Comparison of ENCODE assay signal across 8 mouse cellular contexts in genomic region chr4:152130771-152131653, GRCm38 (mm10). TPM values are rescaled to one million over a fixed set of nuclear protein-coding genes. Genes with fewer than 3 reads are reported as not detected.
A peak's percentile ranks its signal among the peaks of the same experiment; 100 is the strongest.
DNase-seq lines count a peak whose midpoint lies in the region; ATAC-seq and TF ChIP-seq lines count a peak whose summit lies in the region.

No protein-coding gene starts in this region.

- no peak for TF ChIP-seq POLR2A in cerebellum, adult 2 months (IDR thresholded peaks at IDR 0.05; ENCODE audit: borderline replicate concordance, insufficient read depth, low read length)

- H3K4me2 ChIP-seq in embryonic facial prominence, embryonic 14.5 days (ENCODE audit: low read depth, low read length), result peak overlapping the region; percentile 74
- peak overlapping the region; percentile 68 for H3K4me2 ChIP-seq in heart, embryonic 16.5 days (ENCODE audit: low read depth, low read length)
- H3K4me2 ChIP-seq in kidney, postnatal 0 days (ENCODE audit: low read length), result peak overlapping the region; percentile 66

- H3K27ac ChIP-seq in cerebellum, adult 2 months (ENCODE audit: insufficient read depth, low read length), result no peak overlapping the region
- H3K27ac ChIP-seq in embryonic facial prominence, embryonic 14.5 days (replicated peaks; ENCODE audit: low read depth, low read length), result peak overlapping the region; percentile 55; the same call in 1 of the 2 replicates
- no peak overlapping the region for H3K27ac ChIP-seq in heart, embryonic 16.5 days (ENCODE audit: low read length)
- peak overlapping the region; percentile 84 for H3K27ac ChIP-seq in kidney, postnatal 0 days

- WGBS in cerebellum, adult 2 months, result 1% methylated on average over 74 of the region's 85 CpGs
- 0% methylated on average over 16 of the region's 85 CpGs for WGBS in embryonic facial prominence, embryonic 14.5 days
- WGBS in heart, embryonic 16.5 days, result under 1% methylated on average over 85 of the region's 85 CpGs
- under 1% methylated on average over 64 of the region's 85 CpGs for WGBS in kidney, postnatal 0 days

- DNase-seq in cerebellum, adult 2 months, result peak; percentile 33 to 41
- no peak for DNase-seq in cerebellum, adult 8-10 months
- peak; percentile 70 for DNase-seq in embryonic facial prominence, embryonic 14.5 days (ENCODE audit: low spot score)
- peak; percentile 71 for DNase-seq in kidney, postnatal 0 days (ENCODE audit: low spot score)
- peak; percentile 49 for DNase-seq in lung, postnatal 25 days (ENCODE audit: low spot score)
- peak; percentile 55 for DNase-seq in right cerebral cortex, postnatal 4 days

- peak; percentile 67 for ATAC-seq in CD4-positive, CD25-positive, alpha-beta regulatory T cell, adult 4 months
- peak; percentile 75 for ATAC-seq in embryonic facial prominence, embryonic 14.5 days (ENCODE audit: low read depth)
- peak; percentile 65 for ATAC-seq in heart, embryonic 16.5 days (replicated peaks; ENCODE audit: extremely low read depth, insufficient read depth, low FRiP score)
- ATAC-seq in kidney, postnatal 0 days (replicated peaks; ENCODE audit: low FRiP score, low read depth), result peak; percentile 58

- no peaks in the 10 kb centered on the region for H3K36me3 ChIP-seq in embryonic facial prominence, embryonic 14.5 days (ENCODE audit: control insufficient read depth, insufficient read depth, low read length)
- H3K36me3 ChIP-seq in heart, embryonic 16.5 days (ENCODE audit: control insufficient read depth, insufficient read depth), result no peaks in the 10 kb centered on the region
- H3K36me3 ChIP-seq in kidney, postnatal 0 days (ENCODE audit: insufficient read depth, low read length), result no peaks in the 10 kb centered on the region

- H3K9me3 ChIP-seq in embryonic facial prominence, embryonic 14.5 days (ENCODE audit: control insufficient read depth, low read length), result no peaks in the 10 kb centered on the region
- H3K9me3 ChIP-seq in heart, embryonic 16.5 days (replicated peaks; ENCODE audit: control insufficient read depth, low read length), result no peaks in the 10 kb centered on the region
- no peaks in the 10 kb centered on the region for H3K9me3 ChIP-seq in kidney, postnatal 0 days (replicated peaks; ENCODE audit: low read length)

- H3K4me3 ChIP-seq in cerebellum, adult 2 months (replicated peaks; ENCODE audit: insufficient read depth, low read depth, low read length), result no peak overlapping the region
- peak overlapping the region; percentile 43 for H3K4me3 ChIP-seq in embryonic facial prominence, embryonic 14.5 days (ENCODE audit: low read depth, low read length)
- H3K4me3 ChIP-seq in heart, embryonic 16.5 days (ENCODE audit: low read length), result peak overlapping the region; percentile 46
- peak overlapping the region; percentile 37 for H3K4me3 ChIP-seq in kidney, postnatal 0 days (replicated peaks; ENCODE audit: low read depth, low read length)

- H3K9ac ChIP-seq in embryonic facial prominence, embryonic 14.5 days (ENCODE audit: low read depth, low read length), result peak overlapping the region; percentile 59
- 0 out of 2 replicates have a peak overlapping the region, but pooled peaks have one; percentile 0 for H3K9ac ChIP-seq in heart, embryonic 16.5 days (ENCODE audit: low read length)
- peak overlapping the region; percentile 53 for H3K9ac ChIP-seq in kidney, postnatal 0 days (ENCODE audit: low read depth, low read length)

- peaks cover 3% of the 10 kb centered on the region; the same call in 1 of the 2 replicates for H3K27me3 ChIP-seq in cerebellum, adult 2 months (ENCODE audit: control insufficient read depth, insufficient read depth, low read length)
- peaks cover 85% of the 10 kb centered on the region for H3K27me3 ChIP-seq in embryonic facial prominence, embryonic 14.5 days (replicated peaks; ENCODE audit: control insufficient read depth, insufficient read depth, low read length)
- peaks cover 77% of the 10 kb centered on the region for H3K27me3 ChIP-seq in heart, embryonic 16.5 days (ENCODE audit: control insufficient read depth, insufficient read depth, low read length)
- H3K27me3 ChIP-seq in kidney, postnatal 0 days (ENCODE audit: insufficient read depth, low read length), result peaks cover 28% of the 10 kb centered on the region

- TF ChIP-seq CTCF in cerebellum, adult 2 months (IDR thresholded peaks at IDR 0.05; ENCODE audit: borderline replicate concordance, insufficient read depth, low read depth, low read length), result no peak
- peak; percentile 57 for TF ChIP-seq CTCF in kidney, postnatal 0 days (IDR thresholded peaks at IDR 0.05; ENCODE audit: low read depth)

- peaks cover 7% of the 10 kb centered on the region for H3K4me1 ChIP-seq in cerebellum, adult 2 months (ENCODE audit: control insufficient read depth, insufficient read depth, low read length)
- peaks cover 19% of the 10 kb centered on the region for H3K4me1 ChIP-seq in embryonic facial prominence, embryonic 14.5 days (ENCODE audit: control insufficient read depth, insufficient read depth, low read length)
- H3K4me1 ChIP-seq in heart, embryonic 16.5 days (ENCODE audit: control insufficient read depth, insufficient read depth, low read length), result peaks cover 13% of the 10 kb centered on the region
- H3K4me1 ChIP-seq in kidney, postnatal 0 days (replicated peaks; ENCODE audit: insufficient read depth, low read length), result peaks cover 27% of the 10 kb centered on the region; the same call in 1 of the 2 replicates

RNA-seq across cellular contexts. Expression of gene Tnfrsf25, which starts 15.3 kb away (rescaled TPM):
- polyA plus RNA-seq in cerebellum, adult 2 months (2012; rRNA removed), result 1.2 and 1.4 TPM in 2 replicates
- 100 to 1,000 TPM; 125 to 170 TPM for polyA plus RNA-seq in CD4-positive, CD25-positive, alpha-beta regulatory T cell, adult 4 months (2017; shearing (Covaris generic))
- 0.65 and 1.4 TPM in 2 replicates for polyA plus RNA-seq in embryonic facial prominence, embryonic 14.5 days (2014; fragmentation: Nextera tagmentation; extraction: Ambion mirVana)
- polyA plus RNA-seq in heart, embryonic 16.5 days (2015; fragmentation: Nextera tagmentation; extraction: Ambion mirVana), result 0.77 and 1.4 TPM in 2 replicates
- polyA plus RNA-seq in kidney, postnatal 0 days (2015; fragmentation: Nextera tagmentation; extraction: Ambion mirVana), result 0.68 and 0.83 TPM in 2 replicates

RNA-seq across cellular contexts. Expression of gene Espn, which starts 21.2 kb away (rescaled TPM):
- 7.1 and 8.3 TPM in 2 replicates for polyA plus RNA-seq in cerebellum, adult 2 months (2012; rRNA removed)
- polyA plus RNA-seq in CD4-positive, CD25-positive, alpha-beta regulatory T cell, adult 4 months (2017; shearing (Covaris generic)), result 1 to 10 TPM; 9.5 to 9.9 TPM
- 4.2 and 4.4 TPM in 2 replicates for polyA plus RNA-seq in embryonic facial prominence, embryonic 14.5 days (2014; fragmentation: Nextera tagmentation; extraction: Ambion mirVana)
- 1.3 and 1.5 TPM in 2 replicates for polyA plus RNA-seq in heart, embryonic 16.5 days (2015; fragmentation: Nextera tagmentation; extraction: Ambion mirVana)
- polyA plus RNA-seq in kidney, postnatal 0 days (2015; fragmentation: Nextera tagmentation; extraction: Ambion mirVana), result 32.9 and 35.0 TPM in 2 replicates

RNA-seq across cellular contexts. Expression of gene Hes2, which starts 27.7 kb away (rescaled TPM):
- not detected in 2 replicates for polyA plus RNA-seq in cerebellum, adult 2 months (2012; rRNA removed)
- not detected for polyA plus RNA-seq in CD4-positive, CD25-positive, alpha-beta regulatory T cell, adult 4 months (2017; shearing (Covaris generic))
- polyA plus RNA-seq in embryonic facial prominence, embryonic 14.5 days (2014; fragmentation: Nextera tagmentation; extraction: Ambion mirVana), result 0.25 and 0.43 TPM in 2 replicates
- 0.14 TPM in 1 of 2 replicates, not detected in the other for polyA plus RNA-seq in heart, embryonic 16.5 days (2015; fragmentation: Nextera tagmentation; extraction: Ambion mirVana)
- 0.41 and 0.78 TPM in 2 replicates for polyA plus RNA-seq in kidney, postnatal 0 days (2015; fragmentation: Nextera tagmentation; extraction: Ambion mirVana)

RNA-seq across cellular contexts. Expression of gene Acot7, which starts 46.9 kb away (rescaled TPM):
- polyA plus RNA-seq in cerebellum, adult 2 months (2012; rRNA removed), result 508 and 523 TPM in 2 replicates
- 100 to 1,000 TPM; 108 to 145 TPM for polyA plus RNA-seq in CD4-positive, CD25-positive, alpha-beta regulatory T cell, adult 4 months (2017; shearing (Covaris generic))
- 70.1 and 71.8 TPM in 2 replicates for polyA plus RNA-seq in embryonic facial prominence, embryonic 14.5 days (2014; fragmentation: Nextera tagmentation; extraction: Ambion mirVana)
- polyA plus RNA-seq in heart, embryonic 16.5 days (2015; fragmentation: Nextera tagmentation; extraction: Ambion mirVana), result 67.7 and 68.0 TPM in 2 replicates
- polyA plus RNA-seq in kidney, postnatal 0 days (2015; fragmentation: Nextera tagmentation; extraction: Ambion mirVana), result 56.4 and 63.5 TPM in 2 replicates

RNA-seq across cellular contexts. Expression of gene Plekhg5, which starts 58.7 kb away (rescaled TPM):
- 11.1 and 11.8 TPM in 2 replicates for polyA plus RNA-seq in cerebellum, adult 2 months (2012; rRNA removed)
- polyA plus RNA-seq in CD4-positive, CD25-positive, alpha-beta regulatory T cell, adult 4 months (2017; shearing (Covaris generic)), result 1 to 10 TPM; 1.7 to 2.4 TPM
- polyA plus RNA-seq in embryonic facial prominence, embryonic 14.5 days (2014; fragmentation: Nextera tagmentation; extraction: Ambion mirVana), result 12.0 and 13.4 TPM in 2 replicates
- polyA plus RNA-seq in heart, embryonic 16.5 days (2015; fragmentation: Nextera tagmentation; extraction: Ambion mirVana), result 11.9 and 13.4 TPM in 2 replicates
- polyA plus RNA-seq in kidney, postnatal 0 days (2015; fragmentation: Nextera tagmentation; extraction: Ambion mirVana), result 18.3 and 19.3 TPM in 2 replicates

Comparison
In these comparisons a context has a peak if more than half of its experiments do, and no peak if none do; other contexts are left out.
1. H3K27ac ChIP-seq: peak in embryonic facial prominence, embryonic 14.5 days (single experiment) and kidney, postnatal 0 days (single experiment); none in cerebellum, adult 2 months (single experiment) and heart, embryonic 16.5 days (single experiment).
2. H3K9ac ChIP-seq: peak in every context shown above with its lines; median percentile 59 in embryonic facial prominence, embryonic 14.5 days; 53 in kidney, postnatal 0 days; 0 in heart, embryonic 16.5 days.
3. RNA of gene Tnfrsf25, which starts 15.3 kb away (polyA plus RNA-seq): 125 to 170 TPM in CD4-positive, CD25-positive, alpha-beta regulatory T cell, adult 4 months; 1.2 to 1.4 TPM in cerebellum, adult 2 months, 0.77 to 1.4 TPM in heart, embryonic 16.5 days, 0.68 to 0.83 TPM in kidney, postnatal 0 days and 0.65 to 1.4 TPM in embryonic facial prominence, embryonic 14.5 days; every median in the first group is over 10 times any median in the second.
4. Peak in every context shown above with its lines, with median percentiles within 50 percentile points of each other: ATAC-seq and H3K4me2 ChIP-seq.